Mouse (Mus musculus) myocyte (in vitro differentiated cells): ENCODE data around the gene Wdhd1.

Source experiments
- CEBPB ChIP-seq: IDR thresholded peaks from 2 replicates; pipeline ENCODE4 v1.6.1; 2011; ENCODE audit warnings: mild to moderate bottlenecking, moderate library complexity; ENCODE audit not compliant: poor library complexity, insufficient read depth, severe bottlenecking
- MAX ChIP-seq: IDR thresholded peaks from one replicate; pipeline ENCODE4 v1.6.1; 2011; ENCODE audit warnings: low read depth, mild to moderate bottlenecking, control low read depth
- POLR2A ChIP-seq: IDR thresholded peaks from one replicate; pipeline ENCODE4 v1.6.1; 2011; ENCODE audit warnings: low read depth, mild to moderate bottlenecking, control low read depth, moderate library complexity; ENCODE audit not compliant: insufficient read length
- POLR2AphosphoS2 ChIP-seq: IDR thresholded peaks from one replicate; pipeline ENCODE4 v1.6.1; 2011; ENCODE audit warnings: low read depth, control low read depth; ENCODE audit not compliant: insufficient read length
- TCF12 ChIP-seq: IDR thresholded peaks from one replicate; pipeline ENCODE4 v1.6.1; 2011; ENCODE audit warnings: mild to moderate bottlenecking, control low read depth; ENCODE audit not compliant: poor library complexity, insufficient read depth, severe bottlenecking

- TF ChIP-seq POLR2A (no peak), TCF12 (no peak), POLR2AphosphoS2 (no peak), CEBPB (no peak), MAX (no peak)
Measured at GRCm38 (mm10) chr14:47279058-47279457, 2.4 kb upstream of the Wdhd1 start.
